Comparison of ENCODE assay signal across 7 mouse cellular contexts in genomic region chr3:95024551-95024950, GRCm38 (mm10). TPM values are rescaled to one million over a fixed set of nuclear protein-coding genes. Genes with fewer than 3 reads are reported as not detected.
DNase-seq lines count a peak whose midpoint lies in the region; ATAC-seq and TF ChIP-seq lines count a peak whose summit lies in the region.

No protein-coding gene starts in this region.

- H3K4me1 ChIP-seq in midbrain, embryonic 10.5 days: peaks cover 20% of the 10 kb centered on the region
- no peaks in the 10 kb centered on the region for H3K4me1 ChIP-seq in midbrain, embryonic 15.5 days
- peaks cover 35% of the 10 kb centered on the region for H3K4me1 ChIP-seq in heart, embryonic 12.5 days (replicated peaks)
- H3K4me1 ChIP-seq in intestine, postnatal 0 days (replicated peaks; ENCODE audit: control insufficient read depth, insufficient read depth, low read length): peaks cover 14% of the 10 kb centered on the region
- peaks cover 6% of the 10 kb centered on the region; the same call in 1 of the 2 replicates for H3K4me1 ChIP-seq in neural tube, embryonic 15.5 days

- no peak for DNase-seq in midbrain, embryonic 10.5 days (ENCODE audit: low spot score)
- DNase-seq in thymus, postnatal 0 days (ENCODE audit: low spot score): no peak

- no peak for ATAC-seq in midbrain, embryonic 15.5 days (replicated peaks)
- peak; percentile 73 for ATAC-seq in heart, embryonic 12.5 days (ENCODE audit: insufficient number of reproducible peaks, low FRiP score)
- no peak for ATAC-seq in intestine, postnatal 0 days
- ATAC-seq in neural tube, embryonic 15.5 days (ENCODE audit: low FRiP score): no peak
- ATAC-seq in cerebellum, adult (ENCODE audit: insufficient number of reproducible peaks, low FRiP score, low TSS enrichment): no peak

- H3K27me3 ChIP-seq in midbrain, embryonic 10.5 days (ENCODE audit: low read depth, poor library complexity, severe bottlenecking): no peaks in the 10 kb centered on the region
- H3K27me3 ChIP-seq in midbrain, embryonic 15.5 days (replicated peaks): no peaks in the 10 kb centered on the region
- H3K27me3 ChIP-seq in heart, embryonic 12.5 days (replicated peaks): no peaks in the 10 kb centered on the region
- H3K27me3 ChIP-seq in intestine, postnatal 0 days (replicated peaks; ENCODE audit: control insufficient read depth, insufficient read depth, low read length): no peaks in the 10 kb centered on the region
- H3K27me3 ChIP-seq in neural tube, embryonic 15.5 days (replicated peaks): no peaks in the 10 kb centered on the region

- no peak overlapping the region for H3K4me3 ChIP-seq in midbrain, embryonic 10.5 days
- no peak overlapping the region for H3K4me3 ChIP-seq in midbrain, embryonic 15.5 days
- H3K4me3 ChIP-seq in heart, embryonic 12.5 days: peak overlapping the region; percentile 31
- H3K4me3 ChIP-seq in intestine, postnatal 0 days (ENCODE audit: low read depth, low read length): no peak overlapping the region
- H3K4me3 ChIP-seq in neural tube, embryonic 15.5 days (replicated peaks): no peak overlapping the region

- no peak overlapping the region for H3K9ac ChIP-seq in midbrain, embryonic 15.5 days
- H3K9ac ChIP-seq in heart, embryonic 12.5 days: peak overlapping the region; percentile 60; the same call in 1 of the 2 replicates
- no peak overlapping the region for H3K9ac ChIP-seq in intestine, postnatal 0 days (ENCODE audit: low read depth, low read length)
- H3K9ac ChIP-seq in neural tube, embryonic 15.5 days (replicated peaks): no peak overlapping the region

- no peaks in the 10 kb centered on the region for H3K9me3 ChIP-seq in midbrain, embryonic 10.5 days (replicated peaks)
- no peaks in the 10 kb centered on the region for H3K9me3 ChIP-seq in midbrain, embryonic 15.5 days
- no peaks in the 10 kb centered on the region for H3K9me3 ChIP-seq in heart, embryonic 12.5 days (replicated peaks)
- no peaks in the 10 kb centered on the region for H3K9me3 ChIP-seq in intestine, postnatal 0 days (ENCODE audit: control insufficient read depth)
- no peaks in the 10 kb centered on the region for H3K9me3 ChIP-seq in neural tube, embryonic 15.5 days (replicated peaks)

- H3K36me3 ChIP-seq in midbrain, embryonic 10.5 days: peaks cover 13% of the 10 kb centered on the region
- H3K36me3 ChIP-seq in midbrain, embryonic 15.5 days (replicated peaks): no peaks in the 10 kb centered on the region
- peaks cover 3% of the 10 kb centered on the region; the same call in 1 of the 2 replicates for H3K36me3 ChIP-seq in heart, embryonic 12.5 days
- H3K36me3 ChIP-seq in intestine, postnatal 0 days (ENCODE audit: control insufficient read depth, insufficient read depth): no peaks in the 10 kb centered on the region
- 0 out of 2 replicates have a peak, but pooled peaks cover under 1% of the 10 kb centered on the region for H3K36me3 ChIP-seq in neural tube, embryonic 15.5 days

- WGBS in midbrain, embryonic 10.5 days: 28% methylated on average over 11 of the region's 11 CpGs
- 39% methylated on average over 11 of the region's 11 CpGs for WGBS in midbrain, embryonic 15.5 days
- WGBS in heart, embryonic 12.5 days: 11% methylated on average over 11 of the region's 11 CpGs
- WGBS in intestine, postnatal 0 days: 16% methylated on average over 11 of the region's 11 CpGs
- 28% methylated on average over 11 of the region's 11 CpGs for WGBS in neural tube, embryonic 15.5 days

- H3K27ac ChIP-seq in midbrain, embryonic 10.5 days (replicated peaks): 0 out of 2 replicates have a peak overlapping the region, but pooled peaks have one; percentile 4
- H3K27ac ChIP-seq in midbrain, embryonic 15.5 days: no peak overlapping the region
- H3K27ac ChIP-seq in heart, embryonic 12.5 days (ENCODE audit: poor library complexity, severe bottlenecking): peak overlapping the region; percentile 69
- H3K27ac ChIP-seq in intestine, postnatal 0 days (ENCODE audit: low read depth, low read length): no peak overlapping the region
- no peak overlapping the region for H3K27ac ChIP-seq in neural tube, embryonic 15.5 days (replicated peaks)

- no peak overlapping the region for H3K4me2 ChIP-seq in midbrain, embryonic 15.5 days
- peak overlapping the region; percentile 66 for H3K4me2 ChIP-seq in heart, embryonic 12.5 days
- H3K4me2 ChIP-seq in intestine, postnatal 0 days (replicated peaks; ENCODE audit: low read depth): peak overlapping the region; percentile 35; the same call in 1 of the 2 replicates
- 0 out of 2 replicates have a peak overlapping the region, but pooled peaks have one; percentile 5 for H3K4me2 ChIP-seq in neural tube, embryonic 15.5 days

- TF ChIP-seq CTCF in intestine, postnatal 0 days (IDR thresholded peaks at IDR 0.05; ENCODE audit: low read depth): no peak

RNA-seq across cellular contexts. Expression of gene Zfp687, which starts 9.3 kb away (rescaled TPM):
- 40.0 and 42.2 TPM in 2 replicates for polyA plus RNA-seq in midbrain, embryonic 10.5 days (2016; fragmentation: Nextera tagmentation; extraction: Ambion mirVana)
- polyA plus RNA-seq in midbrain, embryonic 15.5 days (2015; fragmentation: Nextera tagmentation; extraction: Ambion mirVana): 20.7 and 21.2 TPM in 2 replicates
- polyA plus RNA-seq in heart, embryonic 12.5 days (2016; fragmentation: Nextera tagmentation; extraction: Ambion mirVana): 23.2 and 25.6 TPM in 2 replicates
- 8.7 and 9.7 TPM in 2 replicates for polyA plus RNA-seq in intestine, postnatal 0 days (2015; fragmentation: Nextera tagmentation; extraction: Ambion mirVana)
- polyA plus RNA-seq in neural tube, embryonic 15.5 days (2015; fragmentation: Nextera tagmentation; extraction: Ambion mirVana): 16.6 and 17.7 TPM in 2 replicates
- 16.7 and 18.4 TPM in 2 replicates for polyA plus RNA-seq in thymus, postnatal 0 days (2015; fragmentation: Nextera tagmentation; extraction: Ambion mirVana)

RNA-seq across cellular contexts. Expression of gene Psmd4, which starts 17.9 kb away (rescaled TPM):
- polyA plus RNA-seq in midbrain, embryonic 10.5 days (2016; fragmentation: Nextera tagmentation; extraction: Ambion mirVana): 341 and 345 TPM in 2 replicates
- polyA plus RNA-seq in midbrain, embryonic 15.5 days (2015; fragmentation: Nextera tagmentation; extraction: Ambion mirVana): 277 and 284 TPM in 2 replicates
- polyA plus RNA-seq in heart, embryonic 12.5 days (2016; fragmentation: Nextera tagmentation; extraction: Ambion mirVana): 199 and 214 TPM in 2 replicates
- 164 and 166 TPM in 2 replicates for polyA plus RNA-seq in intestine, postnatal 0 days (2015; fragmentation: Nextera tagmentation; extraction: Ambion mirVana)
- 264 and 266 TPM in 2 replicates for polyA plus RNA-seq in neural tube, embryonic 15.5 days (2015; fragmentation: Nextera tagmentation; extraction: Ambion mirVana)
- 310 and 313 TPM in 2 replicates for polyA plus RNA-seq in thymus, postnatal 0 days (2015; fragmentation: Nextera tagmentation; extraction: Ambion mirVana)

RNA-seq across cellular contexts. Expression of gene Pi4kb, which starts 50.0 kb away (rescaled TPM):
- 21.4 and 24.9 TPM in 2 replicates for polyA plus RNA-seq in midbrain, embryonic 10.5 days (2016; fragmentation: Nextera tagmentation; extraction: Ambion mirVana)
- polyA plus RNA-seq in midbrain, embryonic 15.5 days (2015; fragmentation: Nextera tagmentation; extraction: Ambion mirVana): 22.5 and 24.6 TPM in 2 replicates
- polyA plus RNA-seq in heart, embryonic 12.5 days (2016; fragmentation: Nextera tagmentation; extraction: Ambion mirVana): 18.0 and 20.3 TPM in 2 replicates
- 10.5 and 11.6 TPM in 2 replicates for polyA plus RNA-seq in intestine, postnatal 0 days (2015; fragmentation: Nextera tagmentation; extraction: Ambion mirVana)
- 22.5 and 23.8 TPM in 2 replicates for polyA plus RNA-seq in neural tube, embryonic 15.5 days (2015; fragmentation: Nextera tagmentation; extraction: Ambion mirVana)
- polyA plus RNA-seq in thymus, postnatal 0 days (2015; fragmentation: Nextera tagmentation; extraction: Ambion mirVana): 18.4 and 21.6 TPM in 2 replicates

Comparison
In these comparisons a context has a peak if more than half of its experiments do, and no peak if none do; other contexts are left out.
1. H3K27ac ChIP-seq: peak in midbrain, embryonic 10.5 days (single experiment) and heart, embryonic 12.5 days (single experiment); none in midbrain, embryonic 15.5 days (single experiment), intestine, postnatal 0 days (single experiment) and neural tube, embryonic 15.5 days (single experiment).